Mouse (Mus musculus): Measurements from ENCODE around the gene Lmln.
"Not testable (repeated sequence)": the region's sequence is repeated elsewhere in the genome, so short reads cannot be mapped to it uniquely, and the experiment has no call there.

Lmln gene

DNA sequence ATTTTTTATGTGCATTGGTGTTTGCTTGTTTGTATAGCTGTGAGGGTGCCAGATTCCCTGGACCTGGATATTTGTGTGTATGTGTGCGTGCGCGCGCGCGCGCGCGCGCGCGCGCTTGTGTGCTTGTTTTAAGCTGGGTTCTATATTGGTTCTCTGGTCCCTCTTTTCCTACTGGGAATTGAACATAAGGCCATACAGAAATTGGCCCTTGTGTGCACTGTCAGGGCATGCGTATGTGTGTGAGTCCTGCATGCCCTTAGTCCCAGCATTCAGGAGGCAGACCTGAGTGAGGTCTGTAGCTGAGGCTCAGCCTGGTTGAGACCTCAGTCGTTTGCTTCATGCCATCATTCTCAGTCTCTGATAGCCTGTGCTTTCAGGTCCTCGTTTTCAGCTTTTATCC lies 4.3 kb upstream of the Lmln start:
- DNase-seq (ENCODE audit: low spot score), result no peak

DNA sequence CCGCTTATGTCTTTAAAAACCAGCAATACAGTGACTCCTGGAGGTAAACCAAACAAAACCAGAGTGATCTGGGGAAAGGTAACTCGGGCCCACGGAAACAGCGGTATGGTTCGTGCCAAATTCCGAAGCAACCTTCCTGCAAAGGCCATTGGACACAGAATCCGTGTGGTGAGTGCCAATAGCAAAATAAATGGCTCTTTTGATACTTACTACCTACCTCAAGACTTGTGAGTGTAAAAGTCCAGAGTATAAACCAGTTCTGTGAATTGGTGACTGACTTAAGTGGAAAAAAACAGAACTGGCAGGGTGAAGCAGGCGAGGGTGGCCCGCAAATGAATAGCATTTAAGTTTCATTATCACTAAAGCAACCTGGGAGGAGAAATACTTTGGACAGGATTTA lies 3.7 kb upstream of the Lmln start:
- not testable (repeated sequence) for DNase-seq (ENCODE audit: low spot score)

DNA sequence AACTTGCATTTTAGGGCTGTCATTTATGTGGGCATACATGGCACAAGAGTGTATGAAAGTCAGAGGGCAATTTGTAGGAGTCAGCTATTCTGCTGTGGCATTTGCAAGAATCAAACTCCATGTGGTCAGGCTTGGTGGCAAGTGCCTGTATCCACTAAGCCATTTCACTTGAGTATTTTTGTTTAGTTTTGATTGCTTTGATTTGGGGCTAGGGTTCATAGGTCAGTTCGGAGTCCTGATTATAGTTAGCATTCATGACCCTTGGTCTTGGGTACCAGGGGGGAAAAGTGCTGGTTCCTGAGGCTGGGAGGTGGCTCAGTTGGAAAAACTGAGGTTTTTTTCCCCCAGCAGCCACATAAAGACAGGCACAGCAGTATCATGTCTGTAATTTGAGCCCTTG lies 2.9 kb upstream of the Lmln start:
- DNase-seq (ENCODE audit: low spot score), result no peak

DNA sequence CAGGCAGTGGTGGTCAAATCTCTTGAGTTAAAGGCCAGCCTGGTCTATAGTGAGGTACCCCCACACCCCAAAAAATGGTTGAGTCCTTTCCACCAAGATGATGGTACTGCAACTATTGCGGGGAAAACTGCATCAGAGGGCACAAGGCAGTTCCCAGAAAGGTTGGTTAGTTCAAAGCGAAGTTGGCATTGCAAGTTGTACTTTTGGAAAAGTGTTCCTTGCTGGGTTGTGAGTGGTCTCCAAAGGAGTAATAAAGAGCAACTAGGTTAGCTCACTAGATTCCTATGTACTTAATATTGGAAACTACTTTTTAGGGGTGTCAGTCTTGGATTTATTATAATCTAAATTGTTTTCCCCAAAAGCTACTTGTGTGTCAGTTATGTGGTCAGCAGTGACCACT lies 1.4 kb upstream of the Lmln start:
- DNase-seq (ENCODE audit: low spot score), result no peak

DNA sequence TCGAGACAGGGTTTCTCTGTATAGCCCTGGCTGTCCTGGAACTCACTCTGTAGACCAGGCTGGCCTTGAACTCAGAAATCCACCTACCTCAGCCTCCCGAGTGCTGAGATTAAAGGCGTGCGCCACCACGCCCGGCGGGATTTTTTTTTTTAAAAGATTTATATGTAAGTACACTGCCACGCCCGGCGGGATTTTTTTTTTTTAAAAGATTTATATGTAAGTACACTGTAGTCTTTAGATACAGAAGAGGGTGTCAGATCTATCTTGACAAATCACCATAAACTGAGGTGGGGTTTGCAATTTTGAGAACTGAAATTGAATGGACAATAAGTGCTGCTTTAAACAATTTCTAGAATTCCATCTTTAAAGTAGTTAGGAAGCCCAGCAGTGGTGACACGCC lies 921 bp upstream of the Lmln start:
- no peak for DNase-seq (ENCODE audit: low spot score)

DNA sequence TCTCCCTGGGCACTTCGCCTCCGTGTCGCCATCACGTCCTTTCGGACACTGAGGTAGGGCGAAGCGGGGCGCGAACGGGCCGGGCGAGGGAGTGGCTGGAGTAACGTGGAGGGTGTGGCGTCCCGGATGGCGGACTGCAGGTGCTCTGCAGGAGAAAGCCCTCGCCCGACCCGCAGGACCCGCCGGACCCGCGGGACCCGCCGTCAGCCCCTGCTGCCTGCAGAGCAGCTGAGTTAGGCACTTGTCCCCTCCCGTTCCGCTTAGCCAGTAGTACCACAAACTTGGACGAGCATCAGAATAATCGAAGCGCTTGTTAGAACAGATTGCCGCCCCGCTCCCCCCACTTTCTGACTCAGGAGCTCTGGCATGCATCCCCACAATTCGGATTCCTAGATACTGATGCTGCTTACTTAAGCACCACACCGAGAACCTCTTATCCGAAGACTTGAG lies 386 bp downstream of the Lmln start:
- DNase-seq (ENCODE audit: low spot score), result peak; percentile 81

DNA sequence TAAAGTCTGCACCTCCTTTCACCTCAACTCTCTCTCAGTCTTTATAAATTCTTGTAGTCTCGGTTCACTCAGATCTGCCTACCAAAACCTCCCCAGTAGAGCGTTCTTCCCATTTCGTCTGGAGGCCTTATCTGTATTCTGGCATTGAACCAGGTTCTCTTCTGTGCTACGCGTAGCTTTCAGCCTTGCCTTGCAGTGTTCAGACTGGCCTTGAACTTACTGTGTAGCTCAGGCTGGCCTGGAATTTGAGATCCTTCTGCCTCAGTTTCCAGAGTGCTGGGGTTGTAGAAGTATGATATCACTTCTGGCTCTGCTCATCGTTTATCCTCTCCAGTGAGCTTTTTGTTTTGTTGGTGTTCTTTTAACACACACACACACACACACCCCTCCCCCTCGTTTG lies 946 bp downstream of the Lmln start:
- no peak for DNase-seq (ENCODE audit: low spot score)

DNA sequence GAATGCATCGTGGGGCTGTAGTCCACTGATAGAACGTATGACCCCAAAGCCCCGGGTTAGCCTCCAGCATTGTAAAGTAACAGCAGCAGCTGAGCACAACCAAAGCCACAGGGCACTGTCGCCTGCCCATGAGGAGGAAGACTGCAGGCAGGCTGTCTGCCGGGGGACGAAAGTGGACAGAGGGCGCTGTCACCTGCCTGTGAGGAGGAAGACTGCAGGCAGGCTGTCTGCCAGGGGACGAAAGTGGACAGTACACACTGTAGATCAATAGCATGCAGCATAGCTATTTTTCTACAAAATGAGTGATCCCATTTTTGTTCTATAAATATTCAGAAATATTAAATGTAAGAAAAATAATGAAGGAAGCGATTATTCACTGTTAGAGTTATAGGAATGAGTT lies 2.3 kb downstream of the Lmln start:
- no peak for DNase-seq (ENCODE audit: low spot score)

DNA sequence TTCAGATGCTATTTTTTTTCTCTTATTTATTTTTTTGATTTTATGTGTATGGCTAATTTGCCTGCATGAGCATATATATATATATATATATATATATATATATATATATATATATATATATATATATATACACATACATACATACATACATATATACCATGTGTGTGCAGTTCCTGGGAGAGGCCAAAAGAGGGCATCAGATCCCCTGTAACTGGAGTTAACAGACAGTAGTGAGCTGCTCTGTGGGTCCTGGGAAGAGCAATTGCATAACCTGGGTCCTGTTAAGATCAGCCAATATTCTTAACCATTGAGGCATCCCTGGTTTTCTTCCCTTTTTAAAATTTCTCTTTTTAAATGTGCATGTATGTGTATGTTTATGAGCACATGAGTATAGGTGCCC lies 8.6 kb downstream of the Lmln start:
- no peak for DNase-seq (ENCODE audit: low spot score)

DNA sequence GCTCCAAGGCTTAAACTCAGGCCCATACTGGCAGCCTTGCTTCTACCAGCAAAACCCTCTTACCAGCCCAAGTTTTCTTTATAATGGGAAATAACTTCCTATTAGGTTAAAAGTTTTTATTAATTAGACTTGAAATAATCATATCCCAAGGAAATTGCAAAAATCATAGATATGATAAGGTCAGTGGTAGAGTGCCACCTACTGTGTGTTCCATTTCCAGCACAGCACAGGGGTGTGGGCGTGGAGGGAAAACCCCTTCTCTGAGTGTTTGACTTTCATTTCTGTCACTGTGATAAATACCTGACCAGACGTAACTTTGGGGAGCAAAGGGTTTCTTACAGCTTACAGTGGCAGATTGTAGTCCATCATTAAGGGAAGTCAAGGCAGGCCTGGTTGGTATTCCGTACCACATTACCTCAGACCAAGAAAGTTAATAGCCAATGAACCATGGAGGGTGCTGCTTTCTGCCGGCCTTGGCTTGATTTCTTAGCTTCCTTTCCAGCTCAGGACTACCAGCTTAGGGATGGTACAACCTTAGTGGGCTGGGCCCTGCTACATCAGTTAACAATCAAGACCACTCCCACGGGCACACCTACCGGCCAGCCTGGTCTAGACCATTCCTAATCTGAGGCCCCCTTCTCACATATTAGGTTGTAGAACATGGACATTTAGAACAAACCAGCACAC lies 10.7 kb downstream of the Lmln start:
- no peak for DNase-seq (ENCODE audit: low spot score)

DNA sequence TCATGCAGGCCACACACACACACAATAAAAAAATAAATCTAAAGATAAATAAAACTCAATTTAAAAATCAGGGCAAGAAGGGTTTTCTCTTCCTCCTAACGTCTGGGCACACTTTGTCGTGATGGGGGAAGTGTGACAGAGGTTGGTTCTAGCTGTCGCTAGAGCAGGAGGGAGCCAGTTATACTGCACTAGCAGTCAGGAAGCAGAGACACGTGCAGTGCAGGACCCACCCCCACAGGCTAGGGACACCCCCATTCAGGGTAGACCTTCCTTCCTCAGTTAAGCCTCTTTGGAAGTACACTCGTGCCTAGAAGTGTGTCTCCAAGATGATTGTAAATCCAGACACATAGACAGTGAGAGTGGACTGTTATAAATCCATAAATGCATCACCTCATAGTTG lies 12.6 kb downstream of the Lmln start:
- no peak for DNase-seq (ENCODE audit: low spot score)

DNA sequence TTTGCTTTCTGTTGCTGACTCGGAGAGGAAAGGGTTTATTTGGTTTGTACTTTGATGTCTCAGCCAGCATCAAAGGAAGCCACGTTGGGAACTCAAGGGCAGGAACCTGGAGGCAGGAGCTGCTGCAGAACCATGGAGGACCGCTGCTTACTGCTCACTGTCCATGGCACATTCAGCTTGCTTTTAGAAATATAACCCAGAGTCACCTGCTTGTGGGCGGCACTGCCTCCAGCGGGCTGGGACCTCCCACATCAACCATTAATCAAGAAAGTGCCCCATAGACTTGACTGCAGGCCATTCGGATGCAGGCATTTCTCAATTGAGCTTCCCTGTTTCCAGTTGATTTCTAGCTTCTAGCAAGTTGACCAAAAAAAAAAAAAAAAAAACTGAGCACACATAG lies 13.8 kb downstream of the Lmln start:
- DNase-seq (ENCODE audit: low spot score), result no peak

DNA sequence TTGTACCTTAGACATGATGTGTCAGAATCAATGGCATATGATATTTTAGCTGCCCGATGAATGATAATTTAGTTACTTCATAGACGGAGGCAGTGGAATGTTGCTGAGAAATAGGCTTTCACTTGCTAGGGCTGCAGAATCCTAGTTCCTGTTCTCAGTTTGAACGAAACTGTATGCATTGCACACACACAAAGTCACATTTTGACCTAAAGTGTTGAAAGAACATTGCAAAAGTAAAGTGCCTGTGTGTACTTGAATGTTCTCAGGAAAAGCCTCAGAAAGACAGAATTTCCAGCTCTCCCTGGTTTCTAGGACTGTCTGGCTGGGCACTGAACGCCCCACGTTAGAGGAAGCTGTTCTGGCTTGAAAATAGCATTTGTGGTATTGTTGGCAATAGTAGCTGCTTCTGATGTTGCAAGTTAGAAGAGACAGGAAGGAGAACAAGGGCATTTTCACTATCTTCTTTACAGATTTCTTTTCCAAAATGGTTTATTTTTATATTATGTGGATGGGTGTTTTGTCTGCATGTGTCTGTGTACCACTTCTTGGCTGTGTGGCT lies 14.8 kb downstream of the Lmln start:
- DNase-seq (ENCODE audit: low spot score), result no peak

DNA sequence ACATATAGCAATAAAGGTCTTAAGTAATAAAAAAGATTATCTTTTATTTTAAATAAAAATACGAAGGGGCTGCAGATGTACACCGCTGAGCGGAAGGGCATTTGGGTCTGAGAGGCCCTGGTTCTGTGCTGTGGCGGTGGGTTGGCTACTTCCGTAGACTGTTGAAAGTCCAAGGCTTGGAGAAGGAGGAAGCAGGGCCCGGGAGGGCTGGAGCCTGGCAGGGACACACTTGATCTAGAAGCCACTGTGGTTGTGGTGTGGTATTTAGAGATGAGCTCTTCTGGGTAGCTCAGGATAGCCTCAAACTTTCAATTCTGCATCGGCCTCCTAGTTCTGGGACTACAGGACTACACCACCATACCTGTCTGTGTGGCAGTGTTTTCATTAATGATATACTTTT lies 17.7 kb downstream of the Lmln start:
- DNase-seq (ENCODE audit: low spot score), result no peak

DNA sequence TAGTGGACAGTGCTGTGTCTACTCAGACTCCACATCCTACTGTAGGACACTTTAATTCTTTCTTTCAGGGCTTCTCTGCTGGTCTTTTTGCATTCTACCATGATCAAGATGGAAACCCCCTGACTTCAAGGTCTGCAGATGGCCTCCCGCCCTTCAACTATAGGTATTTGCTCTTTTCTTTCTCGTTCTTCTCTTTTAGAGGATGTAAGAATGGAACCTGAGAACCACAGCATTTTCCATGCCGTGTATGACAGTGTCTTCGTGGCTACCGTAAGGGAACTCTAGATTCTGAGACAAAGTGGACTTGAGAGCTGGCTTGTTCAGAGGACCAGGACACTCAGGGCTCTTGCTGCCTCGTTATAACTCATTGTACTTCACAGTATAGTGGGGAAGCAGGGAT lies 20.6 kb downstream of the Lmln start:
- DNase-seq (ENCODE audit: low spot score), result no peak

DNA sequence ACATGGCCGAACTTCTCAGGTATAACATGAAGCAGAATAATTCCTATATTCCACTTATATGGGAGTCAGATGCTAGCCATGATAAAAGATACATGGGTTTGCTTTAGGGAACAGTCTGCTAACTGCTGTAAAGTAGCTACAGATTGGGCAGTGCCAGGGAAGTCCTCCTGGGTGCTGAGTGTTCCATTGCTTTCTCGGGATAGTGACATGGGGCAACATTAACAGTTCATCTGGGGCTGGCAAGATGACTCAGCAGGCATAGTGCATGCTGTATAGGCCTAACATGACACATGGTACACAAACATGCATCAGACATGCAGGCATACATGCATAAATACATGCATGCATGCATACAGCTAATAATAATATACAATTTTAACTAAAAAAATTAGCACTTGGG lies 21.7 kb downstream of the Lmln start:
- DNase-seq (ENCODE audit: low spot score), result no peak

DNA sequence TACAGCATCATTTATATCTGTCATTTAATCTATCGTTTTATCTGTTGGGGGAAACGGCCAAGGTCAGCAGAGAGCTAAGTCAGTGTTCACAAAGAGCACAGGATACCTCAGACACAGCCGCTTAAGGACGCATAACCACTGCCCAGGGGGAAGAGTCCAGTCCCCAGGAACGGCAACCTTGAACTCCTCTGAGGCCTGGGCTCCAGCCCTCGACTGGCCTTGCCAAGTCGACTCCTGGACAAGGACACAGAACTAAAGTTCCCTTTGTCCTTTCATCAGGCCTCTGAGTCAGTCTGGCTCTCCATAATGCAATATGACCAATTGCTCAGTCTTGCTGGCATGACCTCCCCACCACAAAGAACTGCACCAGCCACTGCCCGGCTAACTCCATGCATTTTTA lies 23.3 kb downstream of the Lmln start:
- no peak for DNase-seq (ENCODE audit: low spot score)

DNA sequence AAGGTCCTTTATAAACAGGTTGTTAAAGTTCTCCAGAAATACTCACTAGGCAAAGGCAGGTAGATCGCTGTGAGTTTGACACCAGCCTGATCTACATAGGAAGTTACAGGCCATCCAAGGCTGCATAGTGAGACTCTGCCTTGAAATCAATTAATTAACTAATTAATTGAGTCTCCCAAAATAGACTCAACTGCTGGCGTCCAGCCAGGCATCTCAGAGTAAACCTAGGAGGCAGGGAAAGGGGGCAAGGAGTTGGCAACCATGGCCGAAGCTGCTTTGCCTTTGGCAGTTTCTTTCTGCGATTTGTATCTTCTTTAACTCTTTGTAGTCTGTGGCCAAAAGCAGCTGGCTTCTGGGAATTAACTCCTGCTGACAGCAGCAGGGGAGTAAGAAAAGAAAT lies 51.4 kb downstream of the Lmln start:
- DNase-seq (ENCODE audit: low spot score), result no peak

DNA sequence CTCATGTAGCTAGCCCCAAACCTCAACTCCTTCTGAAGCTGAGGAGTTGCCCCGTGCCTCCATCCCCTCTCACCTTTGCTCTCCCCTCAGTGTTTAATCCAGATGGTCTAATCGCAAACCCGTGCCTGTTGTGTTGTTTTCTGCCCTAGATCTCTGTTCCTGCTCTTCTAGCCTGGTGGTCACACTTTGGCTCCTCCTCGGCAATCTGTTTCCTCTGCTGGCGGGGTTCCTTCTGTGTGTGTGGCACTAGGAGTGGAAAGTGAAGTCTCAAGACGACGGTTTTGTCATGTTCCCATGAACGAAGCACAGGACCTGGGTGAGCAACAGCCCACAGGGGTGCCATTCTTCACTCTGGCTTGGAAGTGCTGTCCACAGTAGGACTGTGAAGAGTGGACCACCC lies 61.1 kb downstream of the Lmln start:
- no peak for DNase-seq (ENCODE audit: low spot score)

DNA sequence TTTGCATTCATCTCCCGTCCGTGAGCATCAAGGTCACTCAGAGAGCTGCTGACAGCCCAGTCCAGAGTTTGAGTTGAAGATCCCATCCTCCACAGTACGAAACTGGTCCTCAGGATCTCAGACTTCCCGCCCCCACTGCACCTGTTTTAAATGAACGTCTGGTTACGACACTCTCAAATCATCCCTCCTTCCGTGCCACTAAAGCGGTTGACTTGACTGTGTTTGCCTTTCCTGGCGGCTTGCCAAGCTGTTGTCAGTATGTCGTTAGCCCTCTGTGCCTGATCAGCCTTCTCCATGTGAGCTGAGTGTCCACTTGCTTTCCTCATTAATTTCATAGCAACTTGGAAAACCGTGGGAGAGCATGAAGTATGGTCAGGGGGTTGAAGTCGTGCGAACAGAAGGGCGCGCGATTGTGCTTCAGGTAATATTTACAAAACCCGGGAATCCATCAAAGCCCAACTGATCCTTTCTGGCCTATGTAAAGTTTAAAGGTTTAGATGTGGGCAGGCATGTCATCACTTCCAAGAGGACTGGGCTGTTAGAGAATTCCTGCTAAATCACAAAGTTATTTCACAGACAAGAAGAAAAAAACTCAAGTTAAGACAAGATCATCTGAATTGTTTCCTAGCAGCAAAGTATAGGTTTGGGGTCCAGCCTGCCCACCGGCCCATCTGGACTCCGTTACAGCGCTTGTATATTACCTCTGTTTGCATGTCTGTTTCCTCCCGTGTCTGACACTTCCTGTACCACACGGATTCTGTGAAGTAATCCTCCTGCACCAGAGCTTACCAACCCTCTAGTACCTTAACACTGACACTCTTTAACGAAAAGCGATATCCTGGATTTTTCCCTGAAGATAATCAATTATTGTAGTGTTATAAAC lies 61.9 kb downstream of the Lmln start:
- no peak for DNase-seq (ENCODE audit: low spot score)

DNA sequence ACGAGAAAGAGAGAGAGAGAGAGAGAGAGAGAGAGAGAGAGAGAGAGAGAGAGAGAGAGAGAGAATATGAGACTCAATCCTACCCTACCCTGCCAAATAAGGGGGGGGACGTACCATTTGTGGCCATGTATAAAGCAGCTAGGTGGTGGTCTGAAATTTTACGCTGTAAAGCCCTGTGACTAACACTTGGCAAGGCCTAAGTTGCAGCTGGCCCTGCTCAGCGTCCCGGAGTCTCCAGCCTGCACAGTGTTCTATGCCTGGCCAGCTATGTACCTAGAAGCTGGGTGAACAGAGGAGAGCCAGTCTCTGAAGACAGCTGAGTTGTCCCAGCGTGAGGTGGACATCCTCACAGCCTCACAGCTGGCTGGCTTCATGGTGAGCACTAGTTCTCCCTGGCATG lies 64.7 kb downstream of the Lmln start:
- DNase-seq (ENCODE audit: low spot score), result no peak

DNA sequence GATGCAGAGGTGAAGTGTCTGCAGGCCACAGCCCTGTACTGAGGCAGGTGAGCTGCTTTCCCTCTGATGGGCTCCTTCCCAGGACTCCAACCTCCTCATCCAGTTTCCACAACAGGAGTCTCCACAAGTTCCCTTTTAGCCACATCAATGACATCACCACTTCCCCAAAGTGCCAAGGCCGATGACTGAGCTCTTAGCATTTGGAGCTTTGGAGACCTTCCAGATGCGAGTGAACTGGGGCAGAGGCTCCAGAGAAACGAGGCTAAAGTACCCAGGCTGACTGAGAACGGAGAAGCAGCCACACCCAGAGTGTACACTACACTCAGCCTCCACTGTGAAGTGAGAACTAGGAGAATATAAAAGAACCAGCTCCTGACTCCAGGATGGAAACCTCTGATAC lies 68.4 kb downstream of the Lmln start:
- DNase-seq (ENCODE audit: low spot score), result peak; percentile 16

DNA sequence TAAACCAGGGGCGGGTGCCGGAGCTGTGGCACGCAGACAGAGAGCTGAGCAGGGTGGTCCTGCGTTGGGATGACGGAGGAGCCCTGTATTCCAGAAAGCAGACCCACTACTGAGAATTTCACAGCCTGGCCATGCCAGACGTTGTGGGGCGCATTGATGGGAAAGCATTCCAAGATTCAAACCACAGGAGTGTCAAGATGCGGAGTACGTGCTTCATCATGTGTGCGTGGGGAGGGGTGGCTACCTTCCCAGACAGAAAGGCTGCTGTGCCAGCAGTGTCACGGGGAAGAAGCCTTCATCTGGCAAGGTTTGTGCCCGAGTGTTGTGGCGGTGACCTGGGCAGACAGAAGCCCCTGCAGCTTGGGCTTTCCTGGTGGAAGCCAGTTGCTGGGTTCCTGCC lies 70.9 kb downstream of the Lmln start:
- DNase-seq (ENCODE audit: low spot score), result no peak

Measured in layer of hippocampus, adult 11-12 months (tissue).